Mouse (Mus musculus) thymus, adult 2 months (tissue): Measurements from ENCODE around the gene Mfap2.

Experiments used
- CTCF ChIP-seq: fragments of 200-500 bp; IDR thresholded peaks from 2 replicates; pipeline ENCODE4 v1.5.1; 2012; ENCODE audit warnings: mild to moderate bottlenecking, control low read depth, low read length, moderate library complexity, borderline replicate concordance; ENCODE audit not compliant: control insufficient read depth, poor library complexity, insufficient read depth; ENCODE audit errors: extremely low read depth
- POLR2A ChIP-seq: fragments of 200-500 bp; IDR thresholded peaks from 2 replicates; pipeline ENCODE4 v1.6.1; 2012; ENCODE audit warnings: mild to moderate bottlenecking, low read length, control low read depth, moderate library complexity; ENCODE audit not compliant: control insufficient read depth, poor library complexity, insufficient read depth; ENCODE audit errors: extremely low read depth

- TF ChIP-seq POLR2A (no peak), CTCF (no peak)
Observed at GRCm38 (mm10) chr4:140984544-140984943, 25.7 kb upstream of the Mfap2 start.
